Mouse (Mus musculus) bone marrow, adult 2 months (tissue): ENCODE data around the gene Igsf9. TPM values are rescaled to one million over a fixed set of nuclear protein-coding genes. Genes with fewer than 3 reads are reported as not detected.

Experiments
- H3K27ac ChIP-seq: fragments of 200-500 bp; 2 replicates; pipeline ENCODE4 v1.5.1; 2012; ENCODE audit warnings: low read depth, mild to moderate bottlenecking, control low read depth, inconsistent platforms, low read length; ENCODE audit not compliant: control insufficient read depth, poor library complexity, insufficient read depth
- H3K4me1 ChIP-seq: fragments of 200-500 bp; 2 replicates; pipeline ENCODE4 v1.6.1; 2011; ENCODE audit warnings: low read length; ENCODE audit not compliant: control insufficient read depth, insufficient read depth
- H3K4me3 ChIP-seq: fragments of 200-500 bp; replicated peaks from 2 replicates; pipeline ENCODE3; 2011; ENCODE audit warnings: mild to moderate bottlenecking, low read depth, low read length, control low read depth; ENCODE audit not compliant: control insufficient read depth
- CTCF ChIP-seq: fragments of 200-500 bp; IDR thresholded peaks from 2 replicates; pipeline ENCODE4 v1.5.1; 2011; ENCODE audit warnings: low read length, control low read depth; ENCODE audit not compliant: control insufficient read depth, insufficient read depth
- POLR2A ChIP-seq: fragments of 200-500 bp; IDR thresholded peaks from 2 replicates; pipeline ENCODE4 v1.6.1; 2011; ENCODE audit warnings: low read depth, mild to moderate bottlenecking, control low read depth, low read length, borderline replicate concordance; ENCODE audit not compliant: control insufficient read depth
- WGBS: fragments of 180-500 bp; shearing (Covaris S2); methylation state at CpG from one replicate; pipeline ENCODE4 v1.1.7; 2018; 5-methylcytosine and 5-hydroxymethylcytosine counted together
- polyA plus RNA-seq: library from polyadenylated mRNA; stranded (reverse); fragments of >200 nt; gene quantifications from 2 replicates; pipeline ENCODE4 v1.2.4, GENCODE M21; 2011; ENCODE audit warnings: low replicate concordance; ENCODE audit not compliant: missing spikeins, insufficient read depth, insufficient read length

Igsf9 gene
- polyA plus RNA-seq, 1 experiment, result 3.7 TPM

DNA sequence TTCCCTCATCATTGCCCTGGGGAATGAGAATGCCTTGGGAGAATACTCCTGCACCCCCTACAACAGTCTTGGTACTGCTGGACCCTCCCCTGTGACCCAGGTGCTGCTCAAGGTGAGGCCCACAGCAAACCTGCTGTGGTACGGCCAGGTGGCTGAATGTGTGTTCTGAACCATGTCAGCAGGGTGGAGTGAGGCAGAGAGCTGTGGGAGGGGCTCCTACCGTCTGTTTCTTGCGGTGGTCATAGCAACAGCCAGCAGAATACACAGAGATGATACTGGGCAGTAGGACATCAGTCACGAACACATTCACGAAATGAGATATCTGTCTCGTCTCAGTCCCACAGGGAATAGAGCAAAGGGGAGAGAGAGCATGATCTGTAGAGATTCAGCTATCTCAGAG is 11.9 kb downstream of the Igsf9 start:
- WGBS, result 61% methylated on average over 6 of the region's 6 CpGs
- no peak for TF ChIP-seq CTCF
- no peak for TF ChIP-seq POLR2A
- peaks cover 1% of the 10 kb centered on the region; the same call in 1 of the 2 replicates for H3K4me1 ChIP-seq

DNA sequence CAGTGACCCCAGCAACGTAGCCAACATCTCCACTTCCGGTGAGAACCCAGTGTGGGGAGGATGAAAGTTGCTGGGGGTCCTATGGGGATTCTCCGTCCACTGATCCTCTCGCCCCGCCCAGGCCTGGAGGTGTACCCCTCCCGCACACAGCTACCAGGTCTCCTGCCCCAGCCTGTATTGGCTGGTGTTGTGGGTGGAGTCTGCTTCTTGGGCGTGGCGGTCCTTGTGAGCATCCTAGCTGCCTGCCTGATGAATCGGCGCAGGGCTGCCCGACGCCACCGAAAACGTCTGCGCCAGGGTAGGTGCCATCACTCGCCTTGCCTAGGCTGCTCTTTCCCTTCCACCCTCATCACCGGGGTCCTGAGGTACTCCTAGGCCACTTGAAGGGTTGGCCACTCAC is 14.4 kb downstream of the Igsf9 start:
- H3K27ac ChIP-seq, result no peak overlapping the region
- no peak overlapping the region for H3K4me3 ChIP-seq
- TF ChIP-seq POLR2A (no peak), CTCF (no peak)
- no peaks in the 10 kb centered on the region for H3K4me1 ChIP-seq
- WGBS, result 86% methylated on average over 17 of the region's 17 CpGs

More for the DNA sequence above, 11.9 kb downstream of the Igsf9 start:
- no peak overlapping the region for H3K4me3 ChIP-seq
- H3K27ac ChIP-seq, result no peak overlapping the region

DNA sequence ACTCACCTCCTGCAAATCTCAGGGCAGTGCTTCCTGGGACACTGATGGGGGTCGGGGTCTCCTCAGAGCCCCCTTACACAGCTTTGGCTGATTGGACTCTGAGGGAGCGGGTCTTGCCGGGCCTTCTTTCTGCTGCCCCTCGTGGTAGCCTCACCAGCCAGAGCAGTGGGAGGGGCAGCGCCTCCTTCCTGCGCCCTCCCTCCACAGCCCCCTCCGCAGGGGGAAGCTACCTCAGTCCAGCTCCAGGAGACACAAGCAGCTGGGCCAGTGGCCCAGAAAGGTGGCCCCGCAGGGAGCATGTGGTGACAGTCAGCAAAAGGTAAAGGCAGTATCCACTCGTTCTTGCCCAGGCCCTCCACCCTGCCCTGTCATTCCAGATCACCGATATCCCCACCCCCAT is 15.8 kb downstream of the Igsf9 start:
- H3K4me1 ChIP-seq, result peaks cover 3% of the 10 kb centered on the region; the same call in 1 of the 2 replicates
- 38% methylated on average over 10 of the region's 10 CpGs for WGBS
- H3K27ac ChIP-seq, result no peak overlapping the region
- no peak overlapping the region for H3K4me3 ChIP-seq
- no peak for TF ChIP-seq CTCF

DNA sequence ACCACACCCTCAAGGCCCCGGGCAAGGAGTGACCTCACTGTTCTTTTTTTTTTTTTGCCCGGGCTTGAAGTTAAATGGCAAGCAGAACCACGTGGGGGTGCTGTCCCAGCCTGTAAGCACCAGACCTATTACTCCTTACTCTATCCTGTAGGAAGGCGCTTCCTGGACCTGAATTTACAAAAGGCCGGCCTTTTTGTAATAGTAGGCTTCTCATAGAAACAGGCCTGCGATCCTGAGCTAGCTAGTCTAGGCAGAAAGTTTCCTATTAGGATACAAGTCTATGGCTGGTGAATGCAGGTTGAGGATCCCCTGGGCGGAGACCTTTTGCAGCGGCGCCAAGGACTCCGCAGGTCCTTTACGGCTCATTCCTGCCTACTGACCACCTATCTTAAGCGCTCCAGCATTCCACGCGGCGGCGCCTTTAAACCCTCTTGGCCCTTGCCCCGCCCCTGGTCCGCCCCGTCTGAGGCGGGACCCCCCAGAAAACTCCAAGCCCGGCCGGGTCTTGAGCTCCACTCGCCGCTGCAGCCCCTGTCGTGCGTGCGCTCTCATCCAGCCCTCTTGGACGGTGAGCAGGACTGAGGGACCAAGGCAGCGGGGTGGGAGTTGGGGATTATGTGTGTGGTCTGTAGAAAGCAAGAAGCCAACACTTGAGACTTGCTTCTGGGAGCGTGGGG is 18.3 kb downstream of the Igsf9 start, which contains the start of gene Tagln2:
Gene Tagln2, plus strand, starts transcription at position 283 of the 677 bp plus-strand sequence.
- TF ChIP-seq CTCF, result no peak; the same call in 1 of the 2 replicates
- TF ChIP-seq POLR2A, result peak; percentile 91
- peak within 1 kb of the TSS; percentile 91 for H3K27ac ChIP-seq
- peak within 1 kb of the TSS; percentile 98 for H3K4me3 ChIP-seq
- H3K4me1 ChIP-seq, result peaks cover 4% of the 10 kb centered on the region; the same call in 1 of the 2 replicates
- WGBS, result 2% methylated on average over 30 of the region's 30 CpGs

DNA sequence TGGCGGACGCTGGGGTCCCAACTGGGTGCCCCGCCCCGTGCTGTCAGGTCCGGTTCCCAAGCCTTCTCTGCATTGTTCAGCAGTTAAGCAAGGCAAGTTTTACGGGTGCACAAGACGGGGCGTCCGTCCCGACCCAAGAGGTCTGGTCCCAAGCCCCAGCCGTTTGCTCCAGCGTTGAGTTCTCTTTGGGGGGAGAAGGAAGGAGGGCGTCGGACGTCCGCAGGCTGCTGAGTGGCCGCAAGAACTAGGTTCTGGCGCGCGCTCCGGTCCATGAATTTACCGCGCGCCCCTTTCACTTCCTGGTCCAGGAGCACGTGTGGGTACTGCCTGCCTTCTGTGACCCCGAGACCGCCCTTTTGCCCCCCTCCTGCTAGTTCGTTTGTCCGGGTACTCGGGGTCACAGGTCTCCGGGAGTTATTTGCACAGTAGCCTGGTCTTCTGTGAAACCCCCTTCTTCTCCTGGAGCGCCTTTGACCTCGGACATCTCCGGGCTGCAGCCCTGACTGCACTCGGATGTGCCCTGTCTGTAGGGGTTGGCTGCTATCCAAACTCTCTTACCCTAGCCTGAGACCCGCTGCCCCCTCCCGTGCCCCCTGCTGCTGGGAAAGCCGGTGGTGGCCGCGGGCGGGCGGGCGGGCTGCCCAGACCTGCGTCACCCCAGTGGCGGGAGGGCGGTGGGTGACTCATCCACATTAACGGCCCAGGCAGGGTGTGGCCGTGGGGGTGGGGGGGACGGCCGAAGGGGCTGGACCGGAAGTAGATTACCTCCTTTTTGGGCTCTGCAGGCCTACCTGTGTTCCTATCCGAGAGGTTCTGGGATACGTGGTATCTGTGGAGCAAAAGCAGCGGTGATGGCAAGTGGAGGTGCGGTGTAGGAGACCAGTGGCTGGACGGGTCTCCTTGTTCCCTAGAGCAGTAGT is 19.1 kb downstream of the Igsf9 start:
- Histone ChIP-seq H3K4me3 (peak overlapping the region; percentile 98), H3K27ac (peak overlapping the region; percentile 91), H3K4me1 (peaks cover 4% of the 10 kb centered on the region; the same call in 1 of the 2 replicates)
- under 1% methylated on average over 56 of the region's 56 CpGs for WGBS
- TF ChIP-seq POLR2A, result no peak
- TF ChIP-seq CTCF, result no peak

DNA sequence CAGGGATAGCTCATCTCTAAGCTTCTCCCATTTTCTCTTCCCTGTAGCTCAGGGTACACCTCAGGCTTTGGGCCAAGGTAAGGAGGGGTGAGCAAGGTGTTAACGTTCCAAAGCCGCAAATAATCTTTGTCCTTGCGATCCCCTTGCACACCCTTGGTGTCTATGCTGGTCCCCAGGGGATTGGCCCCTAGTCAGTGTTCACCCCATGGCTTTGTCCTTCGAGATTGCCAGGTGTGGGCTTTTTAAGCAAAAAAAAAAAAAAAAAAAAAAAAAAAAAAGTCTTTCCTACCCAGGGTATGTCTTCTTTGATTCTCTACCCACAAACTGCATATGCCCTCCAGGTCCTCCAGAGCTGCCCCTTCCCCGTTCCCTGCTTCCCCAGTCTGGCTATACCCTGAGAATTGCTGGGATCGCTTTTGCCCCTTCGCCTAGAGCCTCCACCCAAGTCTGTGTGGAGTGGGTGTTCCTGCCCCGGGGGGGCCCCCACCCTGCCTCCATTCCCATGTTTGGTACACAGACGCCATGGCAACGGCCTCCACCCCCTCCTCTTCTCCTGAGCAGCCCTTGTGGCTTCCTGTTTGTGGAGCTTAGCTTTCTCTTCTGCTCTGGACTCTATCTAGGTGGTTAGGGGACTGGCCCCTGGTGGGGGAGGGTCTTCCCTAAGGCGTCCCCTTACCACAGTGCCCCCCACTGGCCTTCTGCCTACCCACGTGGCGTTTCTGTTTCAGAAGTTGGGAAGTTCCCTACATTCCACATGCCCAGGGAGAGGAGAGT is 20.0 kb downstream of the Igsf9 start:
- H3K4me1 ChIP-seq, result peaks cover 4% of the 10 kb centered on the region; the same call in 1 of the 2 replicates
- H3K27ac ChIP-seq, result peak overlapping the region; percentile 73
- 0% methylated on average over 13 of the region's 13 CpGs for WGBS
- TF ChIP-seq POLR2A, result 0 out of 2 replicates have a peak, but pooled peaks have one; percentile 6
- TF ChIP-seq CTCF, result no peak
- H3K4me3 ChIP-seq, result peak overlapping the region; percentile 98

DNA sequence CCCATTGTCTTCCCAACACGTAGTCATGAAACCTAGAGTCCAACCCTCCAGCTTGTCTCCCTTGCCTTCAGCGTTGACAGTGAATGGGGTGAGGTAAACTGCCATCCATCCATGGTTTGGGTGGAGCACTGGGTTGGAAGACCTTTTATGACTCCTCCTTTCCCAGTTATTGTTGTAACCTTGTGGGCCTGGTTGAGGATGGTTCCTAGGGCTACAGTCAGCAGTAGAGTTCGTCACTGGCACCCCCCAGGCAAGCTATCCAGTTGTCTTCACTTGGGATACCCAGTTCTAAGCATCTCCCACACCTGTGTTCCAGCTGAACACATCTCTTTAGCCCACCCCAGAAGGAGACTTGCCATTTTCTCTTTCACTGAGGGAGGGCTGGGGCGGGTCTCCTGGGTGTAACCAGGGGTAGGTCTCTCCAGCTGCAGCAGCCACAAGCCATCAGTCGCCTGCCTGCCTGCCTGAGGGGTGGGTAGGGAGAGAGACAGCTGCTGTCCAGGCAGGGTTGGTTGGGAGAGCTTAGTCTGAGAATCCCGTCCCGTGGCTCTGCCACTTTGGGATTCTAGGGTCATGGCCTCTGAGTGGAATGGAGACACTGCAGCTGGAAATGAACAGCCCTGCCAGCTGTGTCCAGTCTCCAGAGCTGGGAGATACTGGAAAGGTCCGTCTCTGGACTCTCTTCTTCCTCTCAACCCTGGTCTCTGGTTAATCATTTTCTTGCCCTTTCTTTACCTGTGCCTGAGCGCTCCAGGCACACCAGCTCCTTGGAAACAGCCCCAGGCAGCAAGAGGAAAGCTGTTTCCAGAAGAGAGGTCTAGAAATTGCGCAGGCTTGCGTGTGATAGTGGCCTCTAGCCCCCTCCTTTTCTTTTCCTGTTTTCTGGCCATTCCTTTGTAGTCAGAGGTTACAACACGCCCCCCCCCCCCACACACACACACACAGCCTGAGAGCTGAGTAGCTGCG is 20.8 kb downstream of the Igsf9 start:
- H3K4me3 ChIP-seq, result peak overlapping the region; percentile 60
- WGBS, result 15% methylated on average over 13 of the region's 13 CpGs
- peaks cover 4% of the 10 kb centered on the region; the same call in 1 of the 2 replicates for H3K4me1 ChIP-seq
- H3K27ac ChIP-seq, result peak overlapping the region; percentile 73
- TF ChIP-seq CTCF (no peak), POLR2A (peak; percentile 46; the same call in 1 of the 2 replicates)
